Mouse (Mus musculus) liver, embryonic 12.5 days (tissue): Measurements from ENCODE around the gene Gucy2d. TPM values are rescaled to one million over a fixed set of nuclear protein-coding genes. Genes with fewer than 3 reads are reported as not detected.
A peak's percentile ranks its signal among the peaks of the same experiment; 100 is the strongest.

ENCODE experiments used
- ATAC-seq: fragments of 200-750 bp; cut with Nextera tagmentation; 2 replicates; pipeline ENCODE4 v1.8.0; 2017; ENCODE audit warnings: moderate number of reproducible peaks, mild to moderate bottlenecking, moderate library complexity
- H3K27ac ChIP-seq: fragments of 300-500 bp; sonication (generic); 2 replicates; pipeline ENCODE4 v1.5.1; 2016; ENCODE audit warnings: mild to moderate bottlenecking
- H3K27me3 ChIP-seq: fragments of 300-500 bp; sonication (generic); replicated peaks from 2 replicates; pipeline ENCODE4 v1.6.1; 2016; ENCODE audit warnings: mild to moderate bottlenecking, moderate library complexity
- H3K36me3 ChIP-seq: fragments of 300-500 bp; sonication (generic); 2 replicates; pipeline ENCODE4 v1.6.1; 2016; ENCODE audit warnings: mild to moderate bottlenecking, moderate library complexity
- H3K4me1 ChIP-seq: fragments of 300-500 bp; sonication (generic); 2 replicates; pipeline ENCODE4 v1.6.1; 2016
- H3K4me2 ChIP-seq: fragments of 300-500 bp; sonication (generic); 2 replicates; pipeline ENCODE4 v1.6.1; 2016; ENCODE audit warnings: mild to moderate bottlenecking, moderate library complexity
- H3K4me3 ChIP-seq: fragments of 300-500 bp; sonication (generic); 2 replicates; pipeline ENCODE4 v1.5.1; 2016; ENCODE audit warnings: mild to moderate bottlenecking, moderate library complexity
- H3K9ac ChIP-seq: fragments of 300-500 bp; sonication (generic); 2 replicates; pipeline ENCODE4 v1.6.1; 2016; ENCODE audit warnings: mild to moderate bottlenecking, moderate library complexity
- H3K9me3 ChIP-seq: fragments of 300-500 bp; sonication (generic); replicated peaks from 2 replicates; pipeline ENCODE4 v1.6.1; 2016; ENCODE audit warnings: mild to moderate bottlenecking, moderate library complexity
- WGBS: fragments of 180-500 bp; shearing (Covaris S2); methylation state at CpG from one replicate; pipeline ENCODE4 v1.1.7; 2016; ENCODE audit not compliant: insufficient replicate concordance; 5-methylcytosine and 5-hydroxymethylcytosine counted together
- polyA plus RNA-seq: library from polyadenylated mRNA; unstranded; fragments of >200 nt; fragmentation: Nextera tagmentation; extraction: Ambion mirVana; gene quantifications from 2 replicates; pipeline ENCODE4 v1.2.1, GENCODE M21; 2016

Gene Gucy2d
- polyA plus RNA-seq, 1 experiment from 2014 or later = not detected

GRCm38 (mm10) chr7:98484878-98485277 lies 44.7 kb downstream of the Gucy2d start:
- H3K27ac ChIP-seq = no peak overlapping the region
- ATAC-seq = no peak
- 69% methylated on average over 3 of the region's 3 CpGs for WGBS

GRCm38 (mm10) chr7:98485508-98485907 lies 45.3 kb downstream of the Gucy2d start:
- Histone ChIP-seq H3K4me3 (no peak overlapping the region), H3K9ac (no peak overlapping the region), H3K4me1 (peaks cover 8% of the 10 kb centered on the region), H3K9me3 (no peaks in the 10 kb centered on the region), H3K36me3 (no peaks in the 10 kb centered on the region), H3K27ac (no peak overlapping the region), H3K27me3 (peaks cover 72% of the 10 kb centered on the region), H3K4me2 (no peak overlapping the region)
- no peak for ATAC-seq
- WGBS = 45% methylated on average over 4 of the region's 4 CpGs

More at GRCm38 (mm10) chr7:98484878-98485277, 44.7 kb downstream of the Gucy2d start:
- H3K27me3 ChIP-seq = peaks cover 72% of the 10 kb centered on the region
- H3K36me3 ChIP-seq = no peaks in the 10 kb centered on the region
- no peaks in the 10 kb centered on the region for H3K9me3 ChIP-seq
- H3K4me1 ChIP-seq = peaks cover 7% of the 10 kb centered on the region
- H3K4me3 ChIP-seq = no peak overlapping the region
- H3K4me2 ChIP-seq = no peak overlapping the region
- H3K9ac ChIP-seq = no peak overlapping the region

- WGBS = 67% methylated on average over 7 of the region's 7 CpGs
- Histone ChIP-seq H3K27me3 (peaks cover 79% of the 10 kb centered on the region), H3K36me3 (no peaks in the 10 kb centered on the region), H3K27ac (no peak overlapping the region), H3K4me1 (peaks cover 8% of the 10 kb centered on the region), H3K9me3 (no peaks in the 10 kb centered on the region), H3K4me3 (no peak overlapping the region), H3K9ac (no peak overlapping the region), H3K4me2 (no peak overlapping the region)
- no peak for ATAC-seq
Measured at GRCm38 (mm10) chr7:98486471-98486917, 46.3 kb downstream of the Gucy2d start.

GRCm38 (mm10) chr7:98487202-98487980 lies 47.2 kb downstream of the Gucy2d start:
- H3K27me3 ChIP-seq = peaks cover 77% of the 10 kb centered on the region
- ATAC-seq = no peak
- H3K9ac ChIP-seq = no peak overlapping the region
- no peak overlapping the region for H3K4me3 ChIP-seq
- WGBS = 71% methylated on average over 11 of the region's 11 CpGs
- no peaks in the 10 kb centered on the region for H3K9me3 ChIP-seq
- no peaks in the 10 kb centered on the region for H3K36me3 ChIP-seq
- peaks cover 12% of the 10 kb centered on the region for H3K4me1 ChIP-seq
- H3K4me2 ChIP-seq = no peak overlapping the region
- H3K27ac ChIP-seq = no peak overlapping the region

GRCm38 (mm10) chr7:98488398-98489130 lies 48.3 kb downstream of the Gucy2d start:
- ATAC-seq = no peak
- H3K9me3 ChIP-seq = no peaks in the 10 kb centered on the region
- H3K27ac ChIP-seq = no peak overlapping the region
- WGBS = 62% methylated on average over 13 of the region's 13 CpGs
- no peaks in the 10 kb centered on the region for H3K36me3 ChIP-seq
- no peak overlapping the region for H3K9ac ChIP-seq
- peaks cover 23% of the 10 kb centered on the region for H3K4me1 ChIP-seq
- H3K4me2 ChIP-seq = no peak overlapping the region
- peaks cover 65% of the 10 kb centered on the region for H3K27me3 ChIP-seq
- no peak overlapping the region for H3K4me3 ChIP-seq

- Histone ChIP-seq H3K27me3 (peaks cover 66% of the 10 kb centered on the region), H3K4me3 (peak within 1 kb of the TSS; percentile 58), H3K36me3 (no peaks in the 10 kb centered on the region), H3K4me1 (peaks cover 29% of the 10 kb centered on the region), H3K9me3 (no peaks in the 10 kb centered on the region), H3K9ac (peak within 1 kb of the TSS; percentile 33; the same call in 1 of the 2 replicates), H3K27ac (0 out of 2 replicates have a peak within 1 kb of the TSS, but pooled peaks have one; percentile 14), H3K4me2 (peak within 1 kb of the TSS; percentile 73)
- no peak for ATAC-seq
- 49% methylated on average over 6 of the region's 6 CpGs for WGBS
Measured at GRCm38 (mm10) chr7:98489131-98489530, 48.9 kb downstream of the Gucy2d start, which contains the start of gene Lrrc32. Gene Lrrc32 (plus strand): TSS chr7:98489283.

- peak; percentile 60 for ATAC-seq
- Histone ChIP-seq H3K27me3 (peaks cover 66% of the 10 kb centered on the region), H3K9ac (peak overlapping the region; percentile 33; the same call in 1 of the 2 replicates), H3K36me3 (no peaks in the 10 kb centered on the region), H3K4me2 (peak overlapping the region; percentile 73), H3K4me1 (peaks cover 34% of the 10 kb centered on the region), H3K4me3 (peak overlapping the region; percentile 58), H3K27ac (0 out of 2 replicates have a peak overlapping the region, but pooled peaks have one; percentile 14), H3K9me3 (no peaks in the 10 kb centered on the region)
- WGBS = under 1% methylated on average over 50 of the region's 50 CpGs
Measured at GRCm38 (mm10) chr7:98489623-98490084, 49.4 kb downstream of the Gucy2d start.

- H3K4me3 ChIP-seq = peak overlapping the region; percentile 58
- H3K27ac ChIP-seq = no peak overlapping the region
- no peaks in the 10 kb centered on the region for H3K36me3 ChIP-seq
- peak overlapping the region; percentile 33 for H3K9ac ChIP-seq
- no peak for ATAC-seq
- WGBS = 51% methylated on average over 4 of the region's 4 CpGs
- H3K4me1 ChIP-seq = peaks cover 37% of the 10 kb centered on the region
- peak overlapping the region; percentile 73 for H3K4me2 ChIP-seq
- peaks cover 66% of the 10 kb centered on the region for H3K27me3 ChIP-seq
- H3K9me3 ChIP-seq = no peaks in the 10 kb centered on the region
Measured at GRCm38 (mm10) chr7:98490328-98490727, 50.1 kb downstream of the Gucy2d start.

- ATAC-seq = no peak
- H3K27me3 ChIP-seq = peaks cover 62% of the 10 kb centered on the region
- no peak overlapping the region for H3K27ac ChIP-seq
- no peaks in the 10 kb centered on the region for H3K36me3 ChIP-seq
- peaks cover 37% of the 10 kb centered on the region for H3K4me1 ChIP-seq
- H3K9me3 ChIP-seq = no peaks in the 10 kb centered on the region
- 85% methylated on average over 6 of the region's 6 CpGs for WGBS
- H3K9ac ChIP-seq = 0 out of 2 replicates have a peak overlapping the region, but pooled peaks have one; percentile 33
- H3K4me2 ChIP-seq = peak overlapping the region; percentile 73
- peak overlapping the region; percentile 58 for H3K4me3 ChIP-seq
Measured at GRCm38 (mm10) chr7:98490911-98491310, 50.7 kb downstream of the Gucy2d start.

- peak overlapping the region; percentile 73 for H3K4me2 ChIP-seq
Measured at GRCm38 (mm10) chr7:98491451-98492200, 51.4 kb downstream of the Gucy2d start.

GRCm38 (mm10) chr7:98492331-98492730 lies 52.1 kb downstream of the Gucy2d start:
- H3K9ac ChIP-seq = no peak overlapping the region
- H3K27me3 ChIP-seq = peaks cover 52% of the 10 kb centered on the region
- no peaks in the 10 kb centered on the region for H3K36me3 ChIP-seq
- no peak for ATAC-seq
- 47% methylated on average over 5 of the region's 5 CpGs for WGBS
- no peak overlapping the region for H3K27ac ChIP-seq
- H3K4me3 ChIP-seq = peak overlapping the region; percentile 58
- H3K4me1 ChIP-seq = peaks cover 37% of the 10 kb centered on the region
- peak overlapping the region; percentile 73; the same call in 1 of the 2 replicates for H3K4me2 ChIP-seq
- no peaks in the 10 kb centered on the region for H3K9me3 ChIP-seq

More at GRCm38 (mm10) chr7:98491451-98492200, 51.4 kb downstream of the Gucy2d start:
- H3K27me3 ChIP-seq = peaks cover 57% of the 10 kb centered on the region
- H3K27ac ChIP-seq = no peak overlapping the region
- no peaks in the 10 kb centered on the region for H3K36me3 ChIP-seq
- H3K4me3 ChIP-seq = peak overlapping the region; percentile 58
- ATAC-seq = no peak
- peaks cover 37% of the 10 kb centered on the region for H3K4me1 ChIP-seq
- H3K9ac ChIP-seq = no peak overlapping the region
- WGBS = 44% methylated on average over 9 of the region's 9 CpGs
- no peaks in the 10 kb centered on the region for H3K9me3 ChIP-seq
